Mouse (Mus musculus): ENCODE data around the gene Upk1a. TPM values are rescaled to one million over a fixed set of nuclear protein-coding genes. Genes with fewer than 3 reads are reported as not detected.
A peak's percentile ranks its signal among the peaks of the same experiment; 100 is the strongest.

Gene Upk1a
- polyA plus RNA-seq, 1 experiment from 2014 or later, result 0.33 TPM

DNA sequence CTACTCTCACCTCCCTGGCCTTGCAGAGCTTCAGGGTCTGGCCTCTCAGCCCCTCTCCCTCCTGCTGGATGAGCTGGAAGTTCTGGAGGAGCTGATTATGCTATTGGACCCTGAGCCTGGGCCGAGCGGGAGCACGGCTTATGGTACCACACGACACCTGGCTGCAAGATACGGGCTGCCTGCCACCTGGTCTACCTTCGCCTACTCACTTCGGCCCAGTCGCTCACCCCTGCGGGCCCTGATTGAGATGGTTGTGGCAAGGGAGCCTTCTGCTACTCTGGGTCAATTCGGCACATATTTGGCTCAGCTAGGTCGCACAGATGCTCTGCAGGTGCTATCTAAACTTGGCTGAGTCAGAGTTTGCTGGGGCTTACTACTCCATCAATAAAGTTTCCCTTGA is 45.1 kb downstream of the Upk1a start:
- H3K9me3 ChIP-seq, result no peaks in the 10 kb centered on the region
- H3K9ac ChIP-seq, result no peak overlapping the region
- no peak for ATAC-seq (ENCODE audit: extremely low read depth, insufficient number of reproducible peaks, low FRiP score, low TSS enrichment)
- no peaks in the 10 kb centered on the region for H3K27me3 ChIP-seq (replicated peaks)
- H3K4me3 ChIP-seq, result no peak overlapping the region
- 84% methylated on average over 11 of the region's 11 CpGs for WGBS
- peaks cover 81% of the 10 kb centered on the region for H3K36me3 ChIP-seq
- H3K27ac ChIP-seq (replicated peaks), result no peak overlapping the region
- H3K4me1 ChIP-seq, result peaks cover 9% of the 10 kb centered on the region
- H3K4me2 ChIP-seq, result no peak overlapping the region

DNA sequence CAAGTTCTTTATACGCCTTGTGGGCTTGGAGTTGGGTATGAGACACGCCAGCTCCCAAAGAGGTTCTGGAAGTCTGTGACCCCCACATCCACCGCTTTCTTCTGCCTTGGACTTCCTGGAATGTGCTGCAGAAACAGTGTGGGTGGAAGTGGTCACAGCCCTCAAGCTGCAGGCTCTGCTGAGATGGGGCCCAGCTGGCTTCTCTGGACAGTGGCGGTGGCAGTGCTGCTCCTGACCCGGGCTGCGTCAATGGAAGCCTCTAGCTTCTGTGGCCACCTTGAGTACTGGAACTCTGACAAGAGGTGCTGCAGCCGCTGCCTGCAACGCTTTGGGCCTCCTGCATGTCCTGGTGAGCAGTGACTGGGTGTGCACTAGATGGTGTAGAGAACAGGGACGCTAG is 46.6 kb downstream of the Upk1a start:
- H3K27me3 ChIP-seq (replicated peaks), result no peaks in the 10 kb centered on the region
- 80% methylated on average over 9 of the region's 9 CpGs for WGBS
- no peak overlapping the region for H3K9ac ChIP-seq
- no peak overlapping the region for H3K4me3 ChIP-seq
- H3K36me3 ChIP-seq, result peaks cover 73% of the 10 kb centered on the region
- H3K9me3 ChIP-seq, result no peaks in the 10 kb centered on the region
- peaks cover 12% of the 10 kb centered on the region for H3K4me1 ChIP-seq
- ATAC-seq (ENCODE audit: extremely low read depth, insufficient number of reproducible peaks, low FRiP score, low TSS enrichment), result no peak
- no peak overlapping the region for H3K27ac ChIP-seq (replicated peaks)
- H3K4me2 ChIP-seq, result no peak overlapping the region

DNA sequence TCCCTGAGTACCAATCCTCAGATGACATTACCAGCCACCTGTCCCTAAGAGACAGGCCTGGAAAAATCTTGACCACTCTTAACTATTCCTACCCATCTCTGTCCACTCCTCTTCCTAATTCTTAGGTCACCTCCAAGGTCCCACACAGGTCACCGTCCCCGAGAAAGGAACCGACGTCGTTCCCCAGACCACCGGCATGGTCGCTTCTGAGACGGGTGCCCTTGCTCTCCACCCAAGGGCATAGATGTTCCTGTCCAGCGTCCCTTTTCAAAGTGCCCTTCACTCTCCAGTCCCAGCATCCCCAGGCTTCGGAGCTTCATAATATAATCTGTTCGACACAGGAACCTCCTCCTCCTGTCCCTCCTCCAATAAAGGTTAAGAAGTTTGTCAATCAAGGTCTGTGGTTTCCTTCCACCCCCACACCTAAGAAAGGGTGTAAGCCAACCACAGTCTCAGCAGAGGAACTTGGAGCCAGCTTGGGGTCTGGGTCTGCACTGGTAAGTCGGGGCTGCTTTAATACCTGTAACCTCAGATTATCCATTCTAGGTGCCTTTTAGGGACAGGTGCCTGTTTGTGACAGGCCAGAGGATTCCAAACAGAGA is 47.6 kb downstream of the Upk1a start, which contains the start of gene Igflr1:
Gene Igflr1 (plus strand): TSS at position 458 of the 602 bp plus-strand sequence.
- no peak for ATAC-seq (ENCODE audit: extremely low read depth, insufficient number of reproducible peaks, low FRiP score, low TSS enrichment)
- H3K4me3 ChIP-seq, result no peak within 1 kb of the TSS
- peak within 1 kb of the TSS; percentile 96 for H3K9ac ChIP-seq
- peak within 1 kb of the TSS; percentile 85 for H3K4me2 ChIP-seq
- H3K4me1 ChIP-seq, result peaks cover 15% of the 10 kb centered on the region
- no peaks in the 10 kb centered on the region for H3K27me3 ChIP-seq (replicated peaks)
- H3K36me3 ChIP-seq, result peaks cover 64% of the 10 kb centered on the region
- H3K9me3 ChIP-seq, result no peaks in the 10 kb centered on the region
- H3K27ac ChIP-seq (replicated peaks), result no peak within 1 kb of the TSS
- WGBS, result 87% methylated on average over 12 of the region's 12 CpGs

DNA sequence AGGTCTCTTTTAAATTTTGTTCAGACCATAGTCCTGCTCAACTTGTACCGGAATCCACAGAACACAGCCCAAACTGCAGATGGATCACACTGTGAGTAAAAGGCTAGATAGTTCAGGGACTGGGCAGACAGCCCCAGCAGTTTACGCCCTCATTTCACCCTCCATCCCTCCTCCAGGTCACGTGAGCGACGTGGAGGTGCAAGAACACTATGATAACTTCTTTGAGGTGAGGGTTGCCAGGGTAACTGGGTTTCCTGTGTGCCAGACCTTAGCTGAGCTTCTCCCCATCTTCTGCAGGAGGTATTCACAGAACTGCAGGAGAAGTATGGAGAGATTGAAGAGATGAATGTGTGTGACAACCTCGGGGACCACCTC is 48.8 kb downstream of the Upk1a start:
- Histone ChIP-seq H3K36me3 (peaks cover 52% of the 10 kb centered on the region), H3K4me3 (peak overlapping the region; percentile 91), H3K9ac (peak overlapping the region; percentile 96), H3K27me3 (replicated peaks) (no peaks in the 10 kb centered on the region), H3K27ac (replicated peaks) (peak overlapping the region; percentile 98), H3K4me2 (peak overlapping the region; percentile 85), H3K4me1 (peaks cover 20% of the 10 kb centered on the region), H3K9me3 (no peaks in the 10 kb centered on the region)
- WGBS, result 19% methylated on average over 6 of the region's 6 CpGs
- ATAC-seq (ENCODE audit: extremely low read depth, insufficient number of reproducible peaks, low FRiP score, low TSS enrichment), result no peak

DNA sequence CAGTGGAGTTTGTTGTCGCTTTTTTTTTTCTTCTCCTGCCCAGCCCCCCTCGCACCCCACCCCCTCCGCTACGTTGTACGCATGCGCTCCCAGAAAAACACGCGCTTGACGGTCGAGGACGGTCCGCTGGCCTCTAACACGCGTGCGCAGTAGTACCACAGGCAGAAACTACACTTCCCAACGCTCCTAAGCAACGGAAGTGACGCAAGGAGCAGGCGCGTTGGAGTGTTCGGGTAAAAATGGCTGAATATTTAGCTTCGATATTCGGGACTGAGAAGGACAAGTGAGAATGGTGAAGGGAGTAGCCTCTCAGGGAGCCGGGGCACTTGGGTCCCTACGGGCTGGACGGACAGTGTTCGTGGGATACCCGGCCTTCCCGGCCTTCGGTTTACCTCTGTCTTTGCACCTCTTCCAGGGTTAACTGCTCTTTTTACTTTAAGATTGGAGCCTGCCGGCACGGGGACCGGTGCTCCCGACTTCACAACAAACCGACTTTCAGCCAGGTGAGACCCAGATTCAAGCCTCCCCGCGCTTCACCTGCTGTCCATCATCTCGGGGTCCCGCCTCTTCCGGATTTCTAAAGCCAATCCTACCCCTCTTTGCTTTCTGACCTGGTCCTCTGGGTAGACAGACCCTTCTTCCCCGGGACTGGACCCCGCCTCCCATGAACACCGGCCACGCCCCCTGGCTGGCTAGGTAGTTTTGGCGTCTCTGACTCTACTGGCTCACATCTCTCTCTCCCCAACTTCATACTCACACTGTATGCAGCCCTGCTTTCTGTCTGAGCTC is 49.3 kb downstream of the Upk1a start, which contains the start of the genes U2af1l4, Gm49396 and Psenen:
Gene U2af1l4 (plus strand): TSS at position 185 of the 789 bp plus-strand sequence.
Gene Gm49396 (plus strand): TSS at position 228 of the 789 bp plus-strand sequence.
Gene Psenen (minus strand): TSS at position 511 of the 789 bp plus-strand sequence.
- Histone ChIP-seq H3K4me3 (peak within 1 kb of the TSS; percentile 91), H3K27ac (replicated peaks) (peak within 1 kb of the TSS; percentile 98), H3K27me3 (replicated peaks) (no peaks in the 10 kb centered on the region), H3K4me2 (peak within 1 kb of the TSS; percentile 85), H3K9me3 (no peaks in the 10 kb centered on the region), H3K4me1 (peaks cover 26% of the 10 kb centered on the region), H3K9ac (peak within 1 kb of the TSS; percentile 96), H3K36me3 (peaks cover 46% of the 10 kb centered on the region)
- WGBS, result under 1% methylated on average over 44 of the region's 45 CpGs
- peak; percentile 79 for ATAC-seq (ENCODE audit: extremely low read depth, insufficient number of reproducible peaks, low FRiP score, low TSS enrichment)

DNA sequence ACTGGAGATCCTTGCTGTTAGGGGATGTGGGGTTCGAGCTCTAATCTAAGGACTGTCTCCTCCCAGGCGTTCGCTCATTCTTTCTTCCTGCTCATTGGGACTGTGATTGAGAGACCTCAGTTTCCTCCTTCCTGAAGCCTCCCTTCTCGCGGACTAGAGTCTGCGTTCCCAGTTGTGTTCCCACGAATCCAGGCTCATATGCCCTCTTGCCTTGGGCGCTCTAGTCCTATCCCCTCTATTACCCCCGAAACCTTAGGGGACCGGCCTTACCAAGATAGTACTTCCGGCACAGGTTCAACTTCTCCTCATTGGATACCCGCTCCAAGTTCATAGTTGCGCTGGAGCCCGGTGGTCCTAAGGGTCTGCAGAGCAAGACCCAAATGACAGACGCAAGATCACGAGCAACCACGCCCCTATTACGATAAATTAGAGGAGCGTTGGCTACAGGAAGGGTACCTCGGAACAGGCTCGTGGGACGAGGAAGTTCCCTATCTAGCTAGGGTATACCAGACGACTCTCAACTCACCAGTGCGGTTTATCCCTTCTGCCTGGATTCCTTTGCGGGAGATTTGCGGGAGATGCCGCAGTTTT is 50.0 kb downstream of the Upk1a start:
- no peaks in the 10 kb centered on the region for H3K9me3 ChIP-seq
- H3K4me1 ChIP-seq, result peaks cover 33% of the 10 kb centered on the region
- peaks cover 43% of the 10 kb centered on the region for H3K36me3 ChIP-seq
- peak overlapping the region; percentile 98 for H3K27ac ChIP-seq (replicated peaks)
- under 1% methylated on average over 27 of the region's 27 CpGs for WGBS
- H3K4me2 ChIP-seq, result peak overlapping the region; percentile 85
- peak overlapping the region; percentile 87 for H3K9ac ChIP-seq
- H3K4me3 ChIP-seq, result peak overlapping the region; percentile 91
- ATAC-seq (ENCODE audit: extremely low read depth, insufficient number of reproducible peaks, low FRiP score, low TSS enrichment), result no peak
- no peaks in the 10 kb centered on the region for H3K27me3 ChIP-seq (replicated peaks)

DNA sequence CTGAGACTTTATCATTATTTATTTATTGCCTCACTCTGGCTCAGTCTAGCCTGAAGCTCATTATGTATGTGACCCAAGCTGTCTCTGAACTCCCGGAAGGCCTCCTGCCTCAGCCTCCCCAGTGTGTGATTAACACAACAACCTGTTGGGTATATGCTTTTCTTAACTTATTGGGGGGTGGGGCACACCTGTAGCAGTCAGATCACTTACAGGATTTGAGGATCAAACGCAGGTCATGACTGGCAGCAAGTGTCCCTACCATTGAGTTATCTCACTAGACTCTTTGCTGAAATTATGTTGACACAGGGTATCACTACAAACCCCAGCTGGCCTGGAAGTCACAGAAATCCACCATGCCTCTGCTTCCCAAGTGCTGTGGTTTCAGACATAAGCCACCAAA is 52.4 kb downstream of the Upk1a start:
- peak overlapping the region; percentile 72 for H3K9ac ChIP-seq
- peaks cover 33% of the 10 kb centered on the region for H3K4me1 ChIP-seq
- H3K4me2 ChIP-seq, result peak overlapping the region; percentile 98
- 64% methylated on average over 2 of the region's 2 CpGs for WGBS
- H3K27ac ChIP-seq (replicated peaks), result no peak overlapping the region; the same call in 1 of the 2 replicates
- no peaks in the 10 kb centered on the region for H3K9me3 ChIP-seq
- no peaks in the 10 kb centered on the region for H3K27me3 ChIP-seq (replicated peaks)
- ATAC-seq (ENCODE audit: extremely low read depth, insufficient number of reproducible peaks, low FRiP score, low TSS enrichment), result no peak
- H3K4me3 ChIP-seq, result peak overlapping the region; percentile 72
- peaks cover 43% of the 10 kb centered on the region for H3K36me3 ChIP-seq

DNA sequence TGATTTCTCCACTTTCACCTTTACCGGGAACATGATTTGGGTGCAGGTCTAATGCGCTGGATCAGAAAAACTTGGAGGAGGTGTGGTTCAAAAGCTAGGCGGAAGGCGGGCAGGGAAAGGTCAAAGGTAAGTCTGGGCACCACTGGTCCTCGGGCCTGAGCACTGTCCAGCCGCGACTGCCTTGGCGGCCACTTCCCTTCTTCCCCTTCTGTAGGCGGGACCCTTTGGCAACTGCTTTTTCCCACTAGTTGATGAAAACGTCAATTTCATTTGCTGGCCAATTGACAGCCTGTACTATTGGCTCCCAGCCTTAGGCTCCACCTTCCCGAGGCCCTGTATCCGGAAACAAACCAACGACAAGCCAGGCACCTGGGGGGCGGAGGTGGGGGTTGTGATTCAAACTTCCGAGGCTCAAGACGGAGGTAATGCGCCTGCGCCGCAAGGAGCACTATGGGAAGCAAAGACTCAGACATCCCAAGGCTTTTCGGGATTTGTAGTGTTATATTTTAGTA is 53.1 kb downstream of the Upk1a start, which contains the start of gene Lin37:
Gene Lin37 (minus strand): TSS at position 396 of the 512 bp plus-strand sequence.
- Histone ChIP-seq H3K4me2 (peak within 1 kb of the TSS; percentile 98), H3K27ac (replicated peaks) (peak within 1 kb of the TSS; percentile 61), H3K36me3 (peaks cover 45% of the 10 kb centered on the region), H3K27me3 (replicated peaks) (no peaks in the 10 kb centered on the region), H3K4me1 (peaks cover 33% of the 10 kb centered on the region), H3K4me3 (peak within 1 kb of the TSS; percentile 72), H3K9me3 (no peaks in the 10 kb centered on the region), H3K9ac (peak within 1 kb of the TSS; percentile 90)
- ATAC-seq (ENCODE audit: extremely low read depth, insufficient number of reproducible peaks, low FRiP score, low TSS enrichment), result peak; percentile 61
- WGBS, result under 1% methylated on average over 20 of the region's 20 CpGs

DNA sequence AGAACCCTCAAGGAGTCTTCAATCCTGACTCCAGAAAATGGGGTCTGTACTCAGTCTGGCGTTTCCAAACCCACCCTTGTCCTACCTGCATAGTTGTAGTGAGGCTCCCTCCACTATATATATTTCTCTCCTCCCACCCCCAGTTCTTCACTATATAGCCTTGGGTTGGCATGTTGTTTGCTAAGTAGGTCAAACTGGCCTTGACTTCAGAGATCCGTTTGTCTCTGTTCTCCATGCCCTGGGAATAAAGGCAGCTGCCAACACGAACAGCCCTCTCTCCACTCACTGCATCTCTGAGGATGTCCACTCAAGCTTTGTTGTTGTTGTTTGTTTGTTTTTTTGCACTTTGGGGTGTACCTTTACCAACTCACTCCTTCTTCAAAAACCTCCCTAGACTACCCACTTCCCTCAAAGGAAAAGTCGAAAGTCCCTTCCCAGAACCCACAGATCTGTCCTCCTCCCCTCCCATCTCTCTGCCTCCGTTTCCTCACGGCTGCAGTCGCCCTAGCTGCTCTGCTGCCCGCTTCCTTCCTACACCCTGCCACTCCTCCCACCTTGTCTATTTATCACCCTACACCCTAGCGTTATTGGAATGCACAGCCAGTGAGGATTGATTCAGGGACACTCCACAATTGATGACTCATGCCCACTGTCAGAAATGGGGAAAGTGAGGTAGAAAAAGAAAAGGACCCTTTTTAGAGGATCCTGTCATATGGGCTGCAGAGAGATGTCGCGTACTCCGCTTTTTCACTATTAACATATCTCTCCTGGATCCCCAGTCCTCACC is 53.8 kb downstream of the Upk1a start:
- H3K4me3 ChIP-seq, result peak overlapping the region; percentile 72
- H3K27me3 ChIP-seq (replicated peaks), result no peaks in the 10 kb centered on the region
- peaks cover 30% of the 10 kb centered on the region for H3K4me1 ChIP-seq
- WGBS, result 13% methylated on average over 12 of the region's 12 CpGs
- no peaks in the 10 kb centered on the region for H3K9me3 ChIP-seq
- H3K36me3 ChIP-seq, result peaks cover 45% of the 10 kb centered on the region
- H3K27ac ChIP-seq (replicated peaks), result peak overlapping the region; percentile 61
- peak overlapping the region; percentile 90 for H3K9ac ChIP-seq
- ATAC-seq (ENCODE audit: extremely low read depth, insufficient number of reproducible peaks, low FRiP score, low TSS enrichment), result no peak
- peak overlapping the region; percentile 98 for H3K4me2 ChIP-seq

DNA sequence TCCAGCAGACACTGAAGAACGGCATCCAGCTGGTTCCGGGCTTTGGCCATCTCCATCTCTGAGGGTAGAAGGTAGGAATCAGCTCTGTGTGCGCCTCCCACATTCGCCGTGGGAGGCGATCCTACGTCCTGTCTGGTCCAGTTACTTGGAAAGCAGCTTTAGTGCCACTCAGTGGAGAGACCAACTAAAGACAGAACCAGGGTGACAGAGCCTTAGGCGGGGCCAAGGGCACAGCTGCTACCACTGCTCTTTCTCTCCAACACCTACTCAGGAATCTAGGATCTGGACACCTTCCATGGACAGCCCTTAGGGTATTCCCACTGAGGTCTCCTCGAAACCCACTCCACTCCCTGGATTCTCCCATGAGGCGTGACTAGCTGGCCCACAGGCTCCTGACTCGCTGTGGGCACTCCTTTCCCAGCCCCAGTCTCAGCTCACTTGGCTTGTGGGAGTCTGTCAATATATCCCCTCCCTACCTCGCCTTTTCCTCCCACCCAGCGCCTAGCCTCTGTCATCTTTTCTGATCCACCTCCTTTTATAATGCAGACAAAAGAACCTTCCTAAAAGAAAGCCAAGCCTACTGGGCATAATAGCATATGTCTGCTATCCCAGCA is 54.6 kb downstream of the Upk1a start:
- ATAC-seq (ENCODE audit: extremely low read depth, insufficient number of reproducible peaks, low FRiP score, low TSS enrichment), result no peak

More for the DNA sequence above, 54.6 kb downstream of the Upk1a start:
- Histone ChIP-seq H3K27ac (replicated peaks) (no peak overlapping the region), H3K4me2 (peak overlapping the region; percentile 98), H3K9me3 (no peaks in the 10 kb centered on the region), H3K36me3 (peaks cover 45% of the 10 kb centered on the region), H3K4me3 (peak overlapping the region; percentile 72), H3K9ac (peak overlapping the region; percentile 90), H3K27me3 (replicated peaks) (no peaks in the 10 kb centered on the region), H3K4me1 (peaks cover 36% of the 10 kb centered on the region)
- 79% methylated on average over 13 of the region's 13 CpGs for WGBS

All from heart, embryonic 13.5 days (tissue).